ENCODE assay signal across 8 mouse cellular contexts in the genomic region with DNA sequence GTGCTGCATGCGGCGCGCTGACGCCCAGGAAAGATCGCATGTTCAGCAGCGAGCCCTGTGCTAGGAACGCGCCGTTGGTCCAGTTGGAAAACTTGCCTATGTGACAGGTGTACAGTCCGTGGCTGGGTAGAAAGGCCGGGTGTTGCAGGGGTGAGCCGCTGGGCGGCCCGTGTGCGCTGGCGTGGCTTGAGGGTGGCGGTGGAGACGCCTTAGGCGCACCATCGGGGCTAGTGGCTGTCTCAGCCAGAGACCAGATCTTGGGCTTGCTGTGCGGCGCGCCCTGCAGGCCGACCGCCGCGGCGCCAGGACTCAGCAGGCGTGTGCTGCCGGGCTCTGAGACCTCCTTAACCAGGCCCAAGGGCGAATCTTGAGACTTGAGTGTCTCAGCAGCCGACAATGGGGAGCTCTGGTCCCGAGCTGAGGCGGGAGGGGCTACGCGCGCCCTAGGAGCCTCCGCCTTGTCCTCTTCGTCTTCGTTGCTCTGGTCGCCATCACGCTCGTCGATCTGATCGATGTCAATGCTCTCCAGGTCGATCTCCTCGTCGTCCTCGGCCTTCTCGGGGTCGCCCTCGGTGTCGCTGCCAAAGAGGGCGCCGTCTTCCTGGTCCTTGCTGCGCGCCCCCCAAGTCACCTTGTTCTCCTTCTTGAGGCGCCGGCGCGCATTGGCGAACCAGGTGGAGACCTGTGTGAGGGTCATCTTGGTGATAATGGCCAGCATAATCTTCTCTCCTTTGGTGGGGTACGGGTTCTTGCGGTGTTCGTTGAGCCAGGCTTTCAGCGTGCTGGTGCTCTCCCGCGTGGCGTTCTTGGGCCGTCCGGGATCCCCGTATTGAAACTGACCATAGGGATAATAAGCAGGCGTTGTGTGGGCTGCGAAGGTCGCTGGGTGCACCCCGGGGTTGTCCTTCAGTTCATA. TPM values are rescaled to one million over a fixed set of nuclear protein-coding genes. Genes with fewer than 3 reads are reported as not detected.
DNase-seq lines count a peak whose midpoint lies in the region; ATAC-seq and TF ChIP-seq lines count a peak whose summit lies in the region.

No protein-coding gene starts in this region.

- no peak for TF ChIP-seq POLR2A in lung, adult 2 months (IDR thresholded peaks at IDR 0.05; ENCODE audit: borderline replicate concordance, extremely low read depth, low read depth, low read length)
- TF ChIP-seq POLR2A in limb, embryonic 14.5 days (IDR thresholded peaks at IDR 0.05; ENCODE audit: borderline replicate concordance, extremely low read depth, insufficient read depth, insufficient read length): no peak

- peaks cover 86% of the 10 kb centered on the region for H3K27me3 ChIP-seq in limb, embryonic 14.5 days (ENCODE audit: control insufficient read depth, insufficient read depth, low read length)
- H3K27me3 ChIP-seq in stomach, embryonic 16.5 days (ENCODE audit: control insufficient read depth, insufficient read depth, low read length): peaks cover 78% of the 10 kb centered on the region

- no peaks in the 10 kb centered on the region for H3K4me1 ChIP-seq in lung, adult 2 months (ENCODE audit: control insufficient read depth, insufficient read depth, low read length)
- H3K4me1 ChIP-seq in limb, embryonic 14.5 days (ENCODE audit: control insufficient read depth, insufficient read depth, low read length): peaks cover 19% of the 10 kb centered on the region
- H3K4me1 ChIP-seq in stomach, embryonic 16.5 days (ENCODE audit: control insufficient read depth, insufficient read depth, low read length): peaks cover 18% of the 10 kb centered on the region

- H3K9me3 ChIP-seq in limb, embryonic 14.5 days (ENCODE audit: control insufficient read depth, low read length): no peaks in the 10 kb centered on the region
- H3K9me3 ChIP-seq in stomach, embryonic 16.5 days (replicated peaks; ENCODE audit: control insufficient read depth, low read length): no peaks in the 10 kb centered on the region

- WGBS in lung, adult 2 months: 5% methylated on average over 76 of the region's 76 CpGs
- 2% methylated on average over 72 of the region's 76 CpGs for WGBS in limb, embryonic 14.5 days
- WGBS in stomach, embryonic 16.5 days: 2% methylated on average over 76 of the region's 76 CpGs

- peak overlapping the region; percentile 57 for H3K9ac ChIP-seq in limb, embryonic 14.5 days (ENCODE audit: low read depth, low read length, severe bottlenecking)
- no peak overlapping the region for H3K9ac ChIP-seq in stomach, embryonic 16.5 days (ENCODE audit: low read length)

- peak overlapping the region; percentile 33; the same call in 1 of the 2 replicates for H3K27ac ChIP-seq in limb, embryonic 14.5 days (replicated peaks; ENCODE audit: low read depth, low read length)
- no peak overlapping the region for H3K27ac ChIP-seq in stomach, embryonic 16.5 days (ENCODE audit: low read length)

- H3K4me2 ChIP-seq in limb, embryonic 14.5 days (replicated peaks; ENCODE audit: low read depth, low read length, severe bottlenecking): peak overlapping the region; percentile 77
- peak overlapping the region; percentile 29; the same call in 1 of the 2 replicates for H3K4me2 ChIP-seq in stomach, embryonic 16.5 days (ENCODE audit: low read depth, low read length)

- H3K4me3 ChIP-seq in lung, adult 2 months (replicated peaks; ENCODE audit: extremely low read depth, low read depth, low read length): peak overlapping the region; percentile 56
- H3K4me3 ChIP-seq in limb, embryonic 14.5 days (replicated peaks; ENCODE audit: low read length): peak overlapping the region; percentile 62
- peak overlapping the region; percentile 14; the same call in 1 of the 2 replicates for H3K4me3 ChIP-seq in stomach, embryonic 16.5 days (replicated peaks; ENCODE audit: low read length)

- peak; percentile 21; the same call in 1 of the 2 replicates for ATAC-seq in granulocyte monocyte progenitor cell, adult 5-6 weeks (replicated peaks; ENCODE audit: poor library complexity, severe bottlenecking)
- peak; percentile 13; the same call in 1 of the 2 replicates for ATAC-seq in limb, embryonic 14.5 days (ENCODE audit: low FRiP score, low read depth)
- ATAC-seq in stomach, embryonic 16.5 days (ENCODE audit: insufficient read depth, low FRiP score): 0 out of 2 replicates have a peak, but pooled peaks have one; percentile 51

- no peaks in the 10 kb centered on the region for H3K36me3 ChIP-seq in limb, embryonic 14.5 days (ENCODE audit: control insufficient read depth, insufficient read depth, low read length)
- no peaks in the 10 kb centered on the region for H3K36me3 ChIP-seq in stomach, embryonic 16.5 days (ENCODE audit: control insufficient read depth, insufficient read depth, low read length)

- no peak for TF ChIP-seq CTCF in lung, adult 2 months (IDR thresholded peaks at IDR 0.05; ENCODE audit: insufficient read depth, low read length)

- DNase-seq in lung, adult 2 months: peak; percentile 56
- DNase-seq in lung, postnatal 10 days: no peak
- peak; percentile 27 for DNase-seq in limb, embryonic 14.5 days (ENCODE audit: low spot score)
- DNase-seq in spleen, postnatal 10 days (ENCODE audit: low spot score in 2 of 2): no peak
- no peak for DNase-seq in left cerebral cortex, adult 8-10 months (ENCODE audit: low spot score in 2 of 2)
- DNase-seq in layer of hippocampus, postnatal 14 days (ENCODE audit: low spot score in 2 of 2): no peak

RNA-seq across cellular contexts. Expression of gene Irx1, which starts 3.9 kb away (rescaled TPM):
- 122 and 300 TPM in 2 replicates for polyA plus RNA-seq in lung, adult 2 months (2012; rRNA removed)
- not detected in 2 replicates for total RNA-seq in granulocyte monocyte progenitor cell, adult 5-6 weeks (2014; fragmentation: Nextera tagmentation)
- total RNA-seq in granulocyte monocyte progenitor cell, adult 5-6 weeks (2017): not detected in 2 replicates
- polyA plus RNA-seq in limb, embryonic 14.5 days (2012; rRNA removed): 73.6 and 83.2 TPM in 2 replicates
- 7.2 and 7.4 TPM in 2 replicates for polyA plus RNA-seq in limb, embryonic 14.5 days (2014; fragmentation: Nextera tagmentation; extraction: Ambion mirVana)
- 0.06 and 0.09 TPM in 2 replicates for polyA plus RNA-seq in stomach, embryonic 16.5 days (2015; fragmentation: Nextera tagmentation; extraction: Ambion mirVana)
- under 1 TPM; 0.27 to 0.93 (median 0.60) TPM for total RNA-seq in left cerebral cortex, adult 8-10 months (2022)
- 1 to 10 TPM in 1 of 2 experiments, under 1 TPM in 1; 0.74 to 1.3 TPM for total RNA-seq in layer of hippocampus, postnatal 14 days (2021)

Comparison
In these comparisons a context has a peak if more than half of its experiments do, and no peak if none do; other contexts are left out.
1. DNase-seq: peak in lung, adult 2 months (single experiment) and limb, embryonic 14.5 days (single experiment); none in lung, postnatal 10 days (single experiment), spleen, postnatal 10 days (0 of 2), left cerebral cortex, adult 8-10 months (0 of 2) and layer of hippocampus, postnatal 14 days (0 of 2).
2. Peak in every context shown above with its lines, with median percentiles within 50 percentile points of each other: H3K4me3 ChIP-seq and ATAC-seq.